Mouse (Mus musculus) gastrocnemius, postnatal 10 days (tissue): ENCODE data around the gene Slc47a1. TPM values are rescaled to one million over a fixed set of nuclear protein-coding genes. Genes with fewer than 3 reads are reported as not detected.
"Not testable (repeated sequence)": the region's sequence is repeated elsewhere in the genome, so short reads cannot be mapped to it uniquely, and the experiment has no call there.

Experiments used
- DNase-seq: peaks from one replicate; pipeline ENCODE4 v3.0.0; 2021; ENCODE audit warnings: mixed read lengths
- total RNA-seq, 2 experiments: library from RNA; stranded (reverse); gene quantifications; 2 replicates each; pipeline ENCODE4 v1.2.3; 2021

Slc47a1 gene
- total RNA-seq, 2 experiments from 2014 or later: 4.2 to 5.0 TPM

DNA sequence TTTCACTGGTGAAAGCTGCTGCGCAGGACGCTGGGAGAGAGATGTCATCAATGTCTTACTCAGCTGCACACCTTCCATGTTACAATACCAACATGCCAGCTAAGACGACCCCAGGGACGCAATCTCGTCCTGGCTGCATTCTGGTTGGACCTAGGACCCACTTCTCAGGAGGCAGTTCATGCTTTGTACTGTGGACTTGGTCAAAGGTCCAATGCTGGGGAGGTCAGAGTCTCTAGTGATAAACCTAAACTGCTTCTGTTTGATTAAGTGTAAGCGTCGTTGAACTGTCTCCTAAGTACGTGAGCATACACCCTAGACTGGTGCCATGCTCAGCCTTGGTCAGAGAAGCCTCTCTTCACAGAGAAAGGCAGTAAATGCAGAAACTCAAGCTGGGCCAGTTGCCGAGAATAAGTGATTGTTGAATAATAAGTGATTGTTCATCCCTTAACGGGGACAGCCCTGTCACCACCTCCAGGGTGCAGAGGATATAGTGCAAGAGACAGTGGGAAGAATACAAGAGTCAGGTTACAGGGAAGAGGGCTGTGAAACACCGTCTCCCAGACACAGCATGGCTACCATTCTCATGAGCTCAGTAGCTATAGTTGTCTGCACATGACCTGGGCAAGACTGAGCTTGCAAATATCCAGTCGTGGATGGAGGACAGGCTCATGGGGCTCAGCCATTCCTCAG is 58.8 kb downstream of the Slc47a1 start:
- no peak for DNase-seq

GRCm38 (mm10) chr11:61316864-61317263 is 61.3 kb downstream of the Slc47a1 start:
- no peak for DNase-seq

GRCm38 (mm10) chr11:61310321-61310720 is 67.8 kb downstream of the Slc47a1 start:
- no peak for DNase-seq

GRCm38 (mm10) chr11:61309831-61310230 is 68.3 kb downstream of the Slc47a1 start:
- DNase-seq: no peak

- DNase-seq: no peak
Observed at GRCm38 (mm10) chr11:61307795-61308194, 70.3 kb downstream of the Slc47a1 start.

DNA sequence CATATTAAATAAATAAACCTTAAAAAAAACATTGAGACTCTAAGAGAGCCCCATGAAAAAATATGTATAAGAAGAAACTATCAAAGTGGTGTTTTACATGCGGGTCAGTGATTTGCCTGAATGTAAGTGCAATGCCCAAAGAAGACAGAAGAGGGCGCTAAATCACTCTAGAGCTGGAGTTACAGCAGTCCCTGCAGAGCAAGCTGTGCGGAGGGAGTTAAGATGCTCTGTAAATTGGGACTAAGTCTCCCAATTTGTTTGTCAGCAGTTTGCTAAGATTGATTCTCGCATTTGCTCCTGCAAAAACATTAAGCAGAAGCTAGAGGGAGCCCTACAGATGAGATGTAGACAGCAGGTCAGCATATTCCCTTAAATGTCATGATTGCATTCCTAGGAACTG is 72.8 kb downstream of the Slc47a1 start:
- peak; percentile 36 for DNase-seq

DNA sequence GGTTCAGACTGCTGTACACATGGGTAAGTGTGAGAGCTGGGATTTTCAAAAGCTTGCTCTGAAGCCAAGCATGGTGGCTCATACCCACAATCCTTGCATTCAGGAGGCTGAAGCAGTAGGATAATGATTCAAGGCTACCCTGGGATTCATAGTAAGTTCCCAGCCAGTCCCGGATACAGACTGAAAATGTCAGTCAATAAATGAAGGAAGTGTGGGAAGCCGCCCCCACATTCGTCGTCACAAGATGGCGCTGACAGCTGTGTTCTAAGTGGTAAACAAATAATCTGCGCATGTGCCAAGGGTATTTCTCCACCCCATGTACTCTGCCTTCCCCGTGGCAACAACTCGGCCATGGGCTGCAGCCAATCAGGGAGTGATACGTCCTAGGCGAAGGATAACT is 73.6 kb downstream of the Slc47a1 start:
- not testable (repeated sequence) for DNase-seq

- no peak for DNase-seq
Observed at GRCm38 (mm10) chr11:61300716-61301392, 77.3 kb downstream of the Slc47a1 start.

GRCm38 (mm10) chr11:61300205-61300604 is 77.9 kb downstream of the Slc47a1 start:
- DNase-seq: no peak

- no peak for DNase-seq
Observed at GRCm38 (mm10) chr11:61297901-61298300, 80.2 kb downstream of the Slc47a1 start.

DNA sequence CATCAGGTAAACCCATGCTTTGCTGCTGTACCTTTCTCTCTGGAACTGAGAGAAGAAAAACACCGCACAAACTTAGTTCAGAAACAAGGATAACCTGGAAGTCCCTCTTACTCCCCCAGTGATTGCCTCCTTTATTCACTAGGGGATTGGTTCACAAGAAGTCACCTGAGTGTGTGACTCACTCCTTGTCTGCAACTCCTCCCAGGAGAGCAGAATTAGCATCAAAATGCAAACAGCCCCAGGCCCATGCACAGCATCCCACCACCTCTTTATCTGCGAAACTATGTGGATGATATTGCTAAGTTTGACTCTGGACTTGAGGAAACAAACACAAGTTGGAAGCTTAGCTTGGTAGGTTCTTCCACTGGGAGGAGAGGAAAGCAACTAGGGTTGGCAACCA is 80.8 kb downstream of the Slc47a1 start:
- no peak for DNase-seq

DNA sequence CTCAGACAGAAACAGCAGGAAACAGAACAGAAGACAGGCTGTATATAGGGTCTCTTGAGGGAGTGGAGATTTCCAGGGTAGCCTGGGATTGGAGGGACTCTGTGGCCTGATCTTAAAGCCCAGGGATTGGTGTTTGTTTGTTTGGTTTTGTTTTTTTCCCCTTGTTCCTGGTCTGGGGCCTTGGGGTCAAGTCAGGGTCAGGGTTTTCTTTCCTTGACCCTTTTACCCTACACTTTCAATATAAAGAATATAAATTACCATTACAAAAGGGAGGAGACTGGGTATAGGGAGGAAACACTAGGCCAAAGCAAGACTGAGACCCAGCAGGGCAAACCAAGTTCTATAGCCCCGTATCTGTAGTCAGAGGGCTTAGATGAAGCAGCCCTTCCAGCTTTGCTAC is 81.6 kb downstream of the Slc47a1 start:
- no peak for DNase-seq

GRCm38 (mm10) chr11:61295556-61295955 is 82.6 kb downstream of the Slc47a1 start:
- no peak for DNase-seq

DNA sequence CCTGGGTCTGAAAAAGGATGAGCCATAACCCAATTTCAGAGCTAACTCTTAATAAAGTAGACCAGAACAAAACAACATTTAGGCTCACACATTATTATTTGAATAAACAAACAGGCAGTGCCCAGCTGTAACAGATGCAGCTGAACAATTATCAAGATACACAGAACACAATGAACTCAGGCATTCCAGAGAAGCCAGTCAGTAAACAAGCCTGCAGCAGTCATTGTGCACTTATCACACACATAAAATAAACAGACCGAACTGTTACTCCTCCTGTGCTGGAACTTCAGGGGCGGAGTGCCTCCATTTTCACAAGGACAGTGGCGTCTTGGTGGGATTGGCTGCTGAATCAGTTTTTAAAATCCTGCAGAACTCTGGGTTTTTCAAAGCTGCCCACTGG is 83.7 kb downstream of the Slc47a1 start:
- no peak for DNase-seq

Other genes with a start within 250 kb of the Slc47a1 start
- 10 to 100 TPM; 28.1 to 39.3 TPM for gene Usp22, start 203.3 kb downstream of the Slc47a1 start, total RNA-seq
- under 1 TPM; 0.23 to 0.34 TPM for gene Aldh3a1, start 170.8 kb downstream of the Slc47a1 start, total RNA-seq
- gene Aldh3a2, start 110.9 kb downstream of the Slc47a1 start, total RNA-seq: 10 to 100 TPM; 18.6 to 22.6 TPM
- not detected for gene Slc47a2, start 35.5 kb downstream of the Slc47a1 start, total RNA-seq
- gene Rnf112, start 75.8 kb upstream of the Slc47a1 start, total RNA-seq: 1 to 10 TPM; 2.0 to 2.6 TPM
- gene Mfap4, start 107.1 kb upstream of the Slc47a1 start, total RNA-seq: 100 to 1,000 TPM; 245 to 288 TPM
- gene Mapk7, start 116.1 kb upstream of the Slc47a1 start, total RNA-seq: 10 to 100 TPM in 1 of 2 experiments, 1 to 10 TPM in 1; 8.4 to 12.9 TPM
- gene B9d1, start 126.8 kb upstream of the Slc47a1 start, total RNA-seq: 1 to 10 TPM; 5.9 to 9.7 TPM
- 10 to 100 TPM; 25.0 to 29.2 TPM for gene Epn2, start 201.3 kb upstream of the Slc47a1 start, total RNA-seq